Mouse (Mus musculus): ENCODE measurements at regions not wholly inside any gene's neighbourhood (a gene's known extent, or its start where the extent isn't known, plus 50 kb on each side); places are given as distances from the start of the nearest gene placed in this dataset.

DNA sequence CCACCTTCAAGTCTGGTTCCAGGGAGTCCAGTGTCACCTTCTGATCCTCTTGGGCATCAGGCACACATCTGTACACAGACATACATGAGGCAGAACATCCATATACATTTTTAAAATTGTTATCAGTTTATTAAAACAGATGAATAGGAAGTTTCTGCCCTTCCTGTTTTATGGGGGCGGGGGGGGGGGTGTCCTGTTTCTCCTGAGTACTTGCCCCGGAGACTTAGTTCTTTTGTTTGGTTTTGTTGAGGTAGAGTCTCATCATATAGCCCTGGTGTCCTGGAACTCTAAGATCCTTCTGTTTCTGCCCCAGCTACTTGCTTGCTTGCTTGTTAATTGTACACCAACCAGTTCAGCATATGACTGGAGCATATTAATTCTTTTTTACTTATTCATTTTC, 85.0 kb upstream of the Xpo1 start:
- peak; percentile 30 for DNase-seq (ENCODE audit: low read depth)

DNA sequence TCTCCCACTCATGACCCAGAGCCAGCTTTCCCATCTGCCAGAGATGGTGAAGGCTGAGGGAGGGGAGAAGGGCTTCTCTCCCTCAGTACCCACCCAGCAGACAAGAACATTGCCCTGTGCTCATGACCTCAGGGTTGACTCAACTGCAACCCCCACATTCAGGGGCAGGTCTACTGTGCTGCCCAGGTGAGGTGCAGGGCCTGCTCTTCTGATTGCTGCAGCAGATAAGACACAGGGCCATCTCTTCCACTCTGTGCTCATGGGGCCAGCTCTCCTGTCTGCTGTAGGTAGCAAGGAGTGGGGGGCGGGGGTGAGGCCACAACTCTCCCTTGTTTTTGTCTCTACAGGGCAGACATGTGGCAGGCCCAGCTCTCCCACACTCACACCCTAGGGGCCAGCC, 84.1 kb upstream of the Xpo1 start:
- no peak for DNase-seq (ENCODE audit: low read depth)

DNA sequence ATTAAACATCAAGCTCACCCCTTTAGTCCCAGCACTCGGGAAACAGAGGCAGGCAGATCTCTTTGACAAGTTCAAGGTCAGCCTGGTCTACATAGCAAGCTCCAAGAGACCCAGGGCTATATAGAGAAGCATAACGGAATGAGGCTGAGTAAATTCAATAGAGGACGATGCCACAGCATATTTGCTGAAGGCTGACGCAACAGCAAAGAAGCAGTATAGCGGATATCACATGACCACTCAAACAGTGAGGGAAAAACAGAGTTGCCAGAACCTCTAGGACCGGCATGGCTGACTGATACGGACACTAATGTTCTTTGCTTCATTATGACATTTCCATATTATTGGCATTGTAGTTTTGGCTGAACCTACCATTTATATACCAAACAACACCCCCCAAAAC, 74.2 kb upstream of the Xpo1 start:
- no peak for DNase-seq (ENCODE audit: low read depth)

DNA sequence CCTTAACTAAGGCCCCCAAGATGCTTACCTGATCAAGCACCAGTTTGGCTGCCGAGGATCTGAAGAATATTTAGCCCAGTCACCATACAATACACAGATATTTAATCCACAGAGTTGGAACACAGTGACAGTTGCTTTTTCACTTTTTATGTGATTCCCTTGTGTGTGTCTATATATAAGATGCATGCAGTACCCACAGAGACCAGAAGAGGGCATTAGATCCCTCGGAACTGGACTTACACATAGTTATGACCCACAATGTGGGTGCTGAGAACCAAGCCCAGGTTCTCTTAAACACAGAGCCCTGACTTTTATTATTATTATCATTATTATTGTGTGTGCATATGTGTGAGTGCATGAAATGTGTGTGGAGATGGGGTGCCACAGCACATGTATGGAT, 70.6 kb upstream of the Xpo1 start:
- DNase-seq (ENCODE audit: low read depth), result peak; percentile 21

DNA sequence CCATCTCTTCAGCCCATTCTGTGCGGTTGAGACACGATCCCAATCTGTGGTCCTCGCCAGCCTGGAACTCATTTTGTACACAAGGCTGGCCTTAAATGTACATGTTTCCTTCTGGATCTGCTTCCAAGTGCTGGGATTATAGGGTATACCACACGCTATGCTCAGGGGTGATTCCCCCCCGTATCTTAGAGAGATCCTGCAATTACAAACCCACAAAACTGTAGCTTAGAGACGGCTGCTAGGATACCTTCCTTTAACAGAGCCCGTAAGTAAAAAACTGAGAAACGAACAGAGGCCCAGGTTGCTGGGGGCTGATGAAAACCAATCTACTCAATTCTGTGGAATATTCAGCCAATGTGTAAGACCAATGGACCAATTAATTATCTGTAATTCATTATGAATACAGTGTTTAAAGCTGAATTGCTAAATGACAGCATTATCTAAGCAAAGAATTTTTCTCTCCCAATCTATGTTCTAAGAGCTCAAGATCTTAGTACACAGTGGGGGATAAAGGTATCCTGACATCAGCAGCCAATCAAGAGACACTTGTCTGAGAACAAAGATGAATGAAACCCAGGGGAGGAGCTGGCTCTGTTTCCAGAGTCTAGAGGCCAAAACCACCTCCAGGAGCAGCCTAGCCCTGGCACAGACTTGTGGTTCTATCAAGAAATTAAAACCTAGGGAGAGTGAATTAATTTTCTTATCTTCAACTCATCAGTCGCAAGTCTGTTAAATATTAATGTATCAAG, 54.0 kb upstream of the Xpo1 start:
- DNase-seq (ENCODE audit: low read depth), result no peak

DNA sequence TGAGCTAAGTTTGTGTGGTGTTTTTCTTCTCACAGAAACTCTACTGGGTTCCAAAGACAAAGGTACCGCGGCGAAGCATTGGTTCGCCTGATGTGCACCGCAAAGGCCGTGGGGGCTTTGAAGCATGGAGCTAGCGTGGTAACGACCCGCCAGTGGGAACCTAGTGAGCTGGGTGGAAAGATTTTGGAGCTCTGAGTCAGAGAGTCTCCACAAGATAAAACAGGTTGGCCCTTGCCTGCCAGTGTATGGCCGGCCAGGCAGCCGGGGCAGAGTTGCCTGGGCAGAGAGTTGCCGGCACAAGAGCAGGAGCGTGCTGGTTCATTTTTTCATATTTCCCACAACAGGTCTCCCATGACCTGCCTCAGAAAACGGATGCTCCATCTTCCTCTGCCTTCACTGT, 52.3 kb upstream of the Xpo1 start:
- no peak for DNase-seq (ENCODE audit: low read depth)

DNA sequence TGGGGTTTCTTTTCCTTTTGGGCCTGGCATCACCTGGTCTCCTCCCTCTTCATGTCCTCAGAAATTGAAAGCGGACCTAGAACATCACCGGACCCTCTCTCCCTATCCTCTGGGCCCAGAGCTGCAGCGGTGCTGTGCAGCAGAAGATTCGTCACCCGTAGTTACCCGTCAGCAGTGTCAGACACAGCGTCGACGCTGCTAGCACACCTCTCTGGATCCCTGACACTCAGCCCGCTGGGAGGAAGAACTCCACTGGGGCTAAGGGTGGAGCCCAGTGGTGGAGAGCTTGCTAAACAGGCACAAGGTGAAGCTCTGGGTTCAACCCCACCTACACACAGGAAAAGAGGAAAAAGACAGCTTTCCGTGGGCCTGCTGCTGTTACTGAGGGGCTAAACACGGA, 51.8 kb upstream of the Xpo1 start:
- no peak for DNase-seq (ENCODE audit: low read depth)
